Mouse (Mus musculus): ENCODE results near the gene Zfp981.
"Not testable (repeated sequence)": the region's sequence is repeated elsewhere in the genome, so short reads cannot be mapped to it uniquely, and the experiment has no call there.

Gene Zfp981

DNA sequence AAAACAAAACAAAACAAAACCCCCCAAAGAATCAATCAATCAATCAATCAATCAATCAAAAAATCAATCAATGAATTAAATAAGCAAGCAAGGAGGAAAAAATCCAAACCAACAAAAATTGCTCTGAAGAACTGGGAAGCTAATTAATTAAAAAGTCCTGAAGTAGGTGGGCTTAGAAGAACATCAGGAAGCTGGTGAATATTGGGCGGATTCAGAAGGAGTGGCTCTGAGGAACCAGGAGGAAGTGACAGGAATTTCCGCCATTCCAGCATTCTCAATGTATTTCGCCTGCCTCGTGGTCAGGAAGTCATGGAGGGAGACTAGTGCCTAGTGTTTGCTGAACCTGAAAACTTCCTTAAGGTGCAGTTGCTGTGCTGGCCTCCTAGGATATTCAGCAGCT is at the start of gene Zfp981:
Zfp981 (plus strand) TSS at position 301 of the 400 bp plus-strand sequence.
- not testable (repeated sequence) for DNase-seq

DNA sequence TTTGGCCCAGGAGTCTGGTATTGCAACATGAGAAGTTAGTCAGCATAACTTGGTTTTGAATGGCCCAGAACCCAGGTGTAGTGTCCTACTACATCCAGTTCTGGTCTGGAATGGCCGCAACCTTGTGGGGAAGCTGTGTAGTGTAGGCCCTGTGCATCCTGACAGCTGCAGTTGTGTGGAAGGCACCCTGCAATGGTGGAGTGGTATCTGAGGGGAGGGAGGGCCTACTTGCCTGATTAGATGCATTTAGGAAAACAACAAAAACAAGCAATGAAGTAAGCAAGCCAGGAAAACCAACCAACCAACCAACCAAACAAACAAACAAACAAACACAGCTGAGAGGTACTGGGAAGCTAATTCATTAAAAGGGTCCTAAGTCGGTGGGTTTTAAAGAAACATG is 49.3 kb upstream of the Zfp981 start:
- not testable (repeated sequence) for DNase-seq

DNA sequence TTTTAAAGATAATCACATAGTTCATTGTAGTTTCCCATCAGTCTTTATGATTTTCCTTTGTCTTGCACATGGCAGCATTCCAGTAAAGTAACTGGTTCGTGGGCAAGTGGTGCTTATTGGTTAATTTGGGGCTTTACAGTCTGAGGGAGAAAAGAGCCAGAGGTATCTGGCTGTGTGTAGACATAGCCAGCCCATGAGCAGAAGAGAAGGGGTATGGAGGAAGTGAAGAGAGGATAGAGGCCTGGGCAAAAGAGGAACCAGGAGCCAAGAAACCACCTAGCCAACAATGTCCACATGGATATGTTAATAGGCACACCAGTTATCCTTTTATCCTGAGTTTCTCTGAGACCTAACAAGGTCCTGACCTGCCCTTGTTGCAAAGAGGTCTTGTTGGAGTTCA is 47.7 kb upstream of the Zfp981 start:
- DNase-seq, result not testable (repeated sequence)

DNA sequence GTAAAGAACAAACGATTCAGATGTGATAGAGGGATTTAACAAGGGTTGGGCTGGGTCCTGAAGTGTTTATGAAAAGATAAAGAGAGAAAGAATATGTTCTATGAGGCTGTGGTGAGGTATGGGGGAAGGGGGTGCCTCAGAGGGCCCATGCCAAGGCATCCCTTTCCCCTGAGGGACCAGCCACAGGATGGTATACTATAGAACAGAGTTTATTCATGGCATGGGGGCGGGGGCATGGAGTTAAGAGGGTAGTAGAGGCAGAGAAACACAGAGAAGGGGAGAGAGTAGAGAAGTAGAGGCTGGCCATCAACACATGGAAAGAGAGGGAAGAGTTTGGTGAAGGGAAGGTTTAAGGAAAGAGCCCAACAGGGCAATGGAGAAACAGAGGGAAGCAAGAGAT is 46.9 kb upstream of the Zfp981 start:
- DNase-seq, result no peak

DNA sequence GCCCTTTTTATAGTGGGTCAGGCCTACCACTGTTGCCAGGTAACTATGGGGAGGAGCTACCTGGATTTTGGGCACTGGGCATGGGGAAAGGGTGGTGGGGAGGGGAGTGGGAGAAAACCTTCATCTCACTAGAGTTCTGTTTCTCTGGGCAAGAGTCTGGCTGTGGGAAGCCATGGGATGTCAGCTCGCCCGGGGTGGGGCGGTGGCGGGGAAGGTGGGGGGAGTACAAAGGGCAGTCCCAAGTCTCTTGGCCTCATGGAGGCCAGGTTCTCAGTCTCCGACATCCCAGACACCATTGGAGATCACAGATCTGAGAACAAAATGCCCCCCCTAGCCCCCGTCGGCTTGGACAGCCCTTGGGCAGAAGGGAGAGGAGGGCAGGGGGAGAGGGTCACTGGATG is 46.5 kb upstream of the Zfp981 start:
- no peak for DNase-seq

DNA sequence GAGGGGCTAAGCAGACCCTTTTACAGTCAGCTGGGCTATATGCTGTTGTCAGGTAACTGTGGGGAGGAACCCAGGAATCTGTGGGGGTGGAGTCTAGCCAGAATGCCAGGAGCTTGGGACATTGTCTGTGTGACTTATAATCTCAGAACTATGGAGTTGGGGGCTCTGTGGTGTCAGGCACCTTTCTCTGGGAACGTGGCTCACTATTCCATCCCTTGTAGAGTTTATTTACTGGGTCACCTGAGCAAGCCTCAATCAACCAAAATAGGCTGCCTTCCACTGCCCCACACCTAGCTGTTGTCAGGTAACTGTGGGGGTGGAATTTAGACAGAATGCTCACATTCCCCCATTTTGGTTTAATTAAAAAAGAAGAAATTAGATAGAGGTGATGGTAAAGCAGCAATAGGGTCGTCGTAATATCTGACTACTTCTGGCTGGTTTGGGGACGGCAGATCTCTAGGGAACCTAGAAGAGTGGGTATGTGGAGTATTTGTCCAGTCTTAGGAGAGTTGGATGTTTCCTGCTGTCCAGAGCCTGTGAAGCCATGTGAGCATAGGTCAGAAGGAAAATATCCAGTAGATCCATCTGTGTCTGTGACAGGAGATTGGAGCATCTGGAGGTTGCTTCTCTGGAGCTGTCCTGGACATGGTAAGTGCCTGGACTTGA is 45.6 kb upstream of the Zfp981 start:
- no peak for DNase-seq

DNA sequence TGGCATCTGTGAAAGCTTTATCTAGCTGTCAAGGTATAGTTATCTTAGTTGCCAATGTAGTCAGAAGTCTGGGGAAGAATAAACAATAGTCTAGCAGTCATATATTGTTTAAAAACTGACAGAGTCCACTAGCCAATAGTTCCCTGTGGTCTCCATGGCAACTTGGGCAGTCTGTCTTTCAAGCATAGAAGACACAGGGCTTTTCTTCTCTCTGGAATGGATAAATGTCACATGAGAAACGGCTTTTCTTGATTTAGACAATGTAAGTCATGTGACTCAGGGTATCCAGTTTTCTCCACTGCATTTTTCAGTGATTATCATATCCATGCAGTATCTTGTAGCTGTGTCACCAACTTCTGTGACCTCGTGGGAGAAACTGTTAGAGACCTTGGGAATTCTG is 44.7 kb upstream of the Zfp981 start:
- no peak for DNase-seq

DNA sequence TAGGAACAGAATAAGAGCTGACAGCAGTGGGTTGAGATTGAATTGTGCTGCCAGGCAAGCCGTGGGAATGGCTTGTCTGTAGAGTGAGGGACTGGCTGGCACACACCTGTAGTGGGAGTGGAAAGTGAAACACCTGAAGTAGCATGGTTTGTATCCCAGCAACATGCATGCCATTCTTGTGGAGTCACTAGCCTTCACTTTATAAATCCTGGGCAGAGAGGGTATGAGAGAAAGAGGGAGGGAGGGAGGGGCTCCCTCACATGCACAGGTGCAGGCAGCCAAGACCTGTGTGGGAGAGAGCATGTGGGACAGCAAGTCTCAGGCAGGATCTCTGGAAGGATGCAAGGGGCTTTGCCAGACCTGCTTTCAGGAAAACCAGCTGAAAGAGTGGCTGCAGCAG is 44.1 kb upstream of the Zfp981 start:
- DNase-seq, result no peak

DNA sequence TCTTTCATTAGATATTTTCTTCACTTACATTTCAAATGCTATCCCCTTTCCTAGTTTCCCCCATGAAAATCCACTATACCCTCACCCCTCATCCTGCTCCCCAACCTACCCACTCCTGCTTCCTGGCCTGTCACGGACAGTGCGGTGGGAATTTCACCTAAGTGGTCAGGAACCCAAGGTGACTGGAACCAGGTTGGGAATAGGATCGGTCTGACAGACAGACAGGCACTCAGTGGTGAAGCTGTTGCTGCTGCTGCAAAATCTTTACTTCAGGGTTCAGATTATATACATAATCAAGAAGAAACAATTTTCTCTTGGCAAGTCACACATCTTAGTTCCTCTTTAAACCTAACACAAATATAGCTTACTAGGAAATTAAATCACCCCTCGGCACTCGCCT is 42.0 kb upstream of the Zfp981 start:
- not testable (repeated sequence) for DNase-seq

DNA sequence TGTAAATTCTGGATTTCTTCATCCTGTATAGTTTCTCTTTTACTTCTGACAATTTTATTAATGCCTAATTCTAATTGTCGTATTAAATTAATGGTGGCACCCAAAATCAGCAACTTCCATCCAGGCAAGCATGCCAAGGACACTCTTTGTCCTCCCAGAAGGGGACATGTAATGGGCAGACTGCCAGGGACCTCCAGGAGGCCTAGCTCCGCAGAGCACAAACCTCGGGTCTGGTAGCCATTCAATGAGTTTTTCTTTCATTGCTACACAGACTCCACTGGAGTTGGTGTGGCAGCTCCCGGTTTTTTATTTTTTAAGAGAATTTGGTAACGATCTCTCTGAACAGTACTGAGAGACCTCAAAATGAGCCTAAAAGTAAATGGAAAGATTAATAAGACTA is 41.1 kb upstream of the Zfp981 start:
- DNase-seq, result not testable (repeated sequence)

DNA sequence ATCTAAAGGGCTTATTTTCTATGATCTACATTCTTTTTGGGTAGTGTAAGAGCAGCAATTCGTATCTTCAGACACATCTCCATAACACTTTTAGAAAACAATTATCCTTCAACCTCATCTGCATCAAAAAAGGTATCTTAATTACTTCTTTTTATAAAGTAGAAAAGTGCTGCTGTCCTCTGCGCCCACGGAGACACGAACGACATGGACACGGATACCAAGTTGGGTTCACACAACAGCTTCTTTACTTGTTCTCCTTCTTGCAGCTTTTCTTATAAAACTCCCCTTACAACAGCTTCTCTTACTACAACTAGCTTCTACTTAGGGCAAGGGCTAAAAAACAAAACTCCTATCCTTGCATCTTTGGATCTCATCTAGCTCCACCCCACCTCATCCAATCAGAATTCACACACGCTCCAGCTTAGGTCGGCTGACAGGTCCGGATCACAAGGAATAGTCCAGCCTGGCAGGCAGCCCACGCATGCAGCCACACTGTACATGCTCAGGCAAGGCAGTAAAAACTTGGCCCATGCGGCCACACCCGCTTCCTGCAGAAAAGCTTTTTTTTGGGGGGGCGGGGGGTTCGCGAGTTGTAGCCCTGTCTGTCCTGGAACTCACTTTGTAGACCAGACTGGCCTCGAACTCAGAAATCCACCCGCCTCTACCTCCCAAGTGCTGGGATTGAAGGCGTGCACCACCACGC is 38.0 kb upstream of the Zfp981 start:
- not testable (repeated sequence) for DNase-seq

DNA sequence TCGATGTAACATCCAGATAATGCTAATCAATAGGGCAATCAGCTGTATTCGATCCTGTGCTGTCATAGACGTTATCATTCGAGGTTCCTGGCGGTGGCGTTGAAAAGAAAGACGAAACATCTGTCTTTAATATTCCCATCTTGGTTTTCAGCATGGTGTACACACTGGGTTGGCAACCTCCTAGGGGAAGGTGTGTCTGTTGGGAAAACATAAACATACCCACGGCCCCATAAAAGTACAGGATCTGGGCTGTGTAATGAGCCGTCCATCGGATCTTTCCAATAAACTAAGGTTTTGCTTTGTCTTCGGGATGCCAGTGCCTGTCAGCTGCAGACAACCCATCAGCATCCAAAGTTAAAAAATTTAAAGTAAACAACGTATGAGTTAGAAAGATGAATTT is 31.8 kb upstream of the Zfp981 start:
- DNase-seq, result not testable (repeated sequence)

DNA sequence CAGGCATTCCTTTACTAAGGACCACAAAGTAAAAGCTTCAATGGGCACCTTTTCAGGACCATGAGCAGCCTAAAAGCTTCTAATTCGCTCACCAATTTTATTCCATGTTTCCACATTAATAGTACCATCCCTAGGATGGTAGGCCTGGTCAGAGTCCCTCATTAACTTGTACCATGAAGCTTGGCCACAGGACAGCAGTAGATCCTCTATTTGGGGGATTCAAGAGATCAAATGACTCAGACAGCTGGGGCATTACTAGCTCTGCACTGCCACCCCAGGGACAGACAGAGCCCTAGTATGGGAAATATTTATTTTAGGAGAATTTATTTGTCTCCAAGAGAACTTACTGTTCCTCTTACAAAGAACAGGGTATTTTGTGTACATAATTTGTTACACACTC is 27.6 kb upstream of the Zfp981 start:
- not testable (repeated sequence) for DNase-seq

DNA sequence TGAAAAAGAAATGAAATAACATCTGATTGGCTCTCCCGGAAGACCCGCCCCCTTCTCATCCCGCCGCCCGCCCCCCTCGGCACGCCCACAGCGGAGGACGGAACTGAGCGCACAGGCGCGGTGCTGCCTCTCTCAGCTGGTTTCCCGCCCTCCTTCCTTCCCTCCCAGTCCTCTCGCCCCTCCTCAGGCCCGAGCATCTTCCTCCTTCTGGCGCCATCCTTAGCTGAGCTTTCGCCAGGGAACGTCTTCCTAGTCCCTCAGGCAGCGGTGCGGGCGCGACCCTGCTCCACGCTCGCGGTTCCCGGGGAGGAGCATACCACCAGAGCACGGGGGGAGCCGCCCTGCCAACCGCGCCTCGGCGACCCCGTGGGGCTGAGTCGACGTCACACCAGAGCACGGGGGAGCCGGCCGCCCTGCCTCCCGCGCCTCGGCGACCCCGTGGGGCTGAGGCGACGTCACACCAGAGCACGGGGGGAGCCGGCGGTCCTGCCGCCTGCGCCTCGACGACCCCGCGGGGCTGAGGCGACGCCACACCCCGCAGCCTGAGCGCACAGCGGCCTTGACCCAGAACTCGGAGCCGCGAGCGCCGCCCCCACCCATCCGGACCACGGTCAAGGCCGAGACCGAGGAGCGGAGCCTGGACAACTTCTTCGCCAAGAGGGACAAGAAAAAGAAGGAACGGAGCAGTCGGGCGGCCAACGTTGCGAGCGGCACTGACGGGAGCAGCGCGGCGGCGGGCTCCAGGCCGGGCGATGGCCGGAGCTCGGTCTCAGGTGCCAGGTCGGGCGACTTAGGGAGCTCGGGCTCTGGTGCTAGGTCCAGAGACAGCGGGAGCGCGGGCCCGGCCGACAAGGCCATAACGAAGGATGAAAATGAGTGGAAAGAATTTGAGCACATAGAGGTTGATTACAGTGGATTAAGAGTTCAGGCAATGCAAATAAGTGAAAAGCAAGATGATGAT is 26.8 kb upstream of the Zfp981 start:
- DNase-seq, result not testable (repeated sequence)

DNA sequence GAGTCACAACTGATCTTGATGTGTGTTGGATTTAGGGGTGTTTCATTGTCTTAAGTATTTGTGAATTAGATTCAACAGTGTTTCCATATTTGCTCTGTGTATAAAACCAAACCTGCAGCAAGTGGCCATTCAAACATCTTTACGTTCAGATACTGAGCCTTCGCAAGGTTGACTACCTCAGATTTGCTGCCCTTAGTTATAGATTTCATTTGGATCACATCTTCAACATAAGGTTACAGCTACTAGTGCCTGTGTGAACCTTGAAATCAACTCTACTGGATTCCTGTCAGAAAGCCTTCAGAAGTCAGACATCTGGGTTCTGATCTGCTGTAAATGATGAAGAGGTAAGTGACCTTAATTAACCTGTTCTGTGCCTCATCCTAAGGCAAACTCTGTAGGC is 25.6 kb upstream of the Zfp981 start:
- DNase-seq, result not testable (repeated sequence)

DNA sequence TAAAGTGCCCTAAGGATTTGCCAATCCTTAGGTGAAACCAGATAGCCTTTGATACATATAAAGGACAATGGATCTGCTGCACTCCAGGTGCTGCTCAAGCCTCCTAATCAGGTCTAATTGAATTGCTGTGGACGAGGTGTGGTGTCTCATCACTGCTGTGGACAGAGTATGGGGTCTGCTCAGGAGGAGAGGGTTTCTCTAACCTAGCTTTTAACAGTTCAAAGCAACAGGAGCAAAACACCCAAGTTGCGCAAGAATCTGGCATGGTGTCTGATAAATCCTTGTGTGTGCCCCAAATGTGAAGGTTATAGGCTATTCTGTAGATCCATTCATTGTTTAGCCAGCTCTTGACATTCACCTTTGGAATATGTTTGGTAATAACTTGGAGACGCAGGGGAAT is 24.9 kb upstream of the Zfp981 start:
- not testable (repeated sequence) for DNase-seq

DNA sequence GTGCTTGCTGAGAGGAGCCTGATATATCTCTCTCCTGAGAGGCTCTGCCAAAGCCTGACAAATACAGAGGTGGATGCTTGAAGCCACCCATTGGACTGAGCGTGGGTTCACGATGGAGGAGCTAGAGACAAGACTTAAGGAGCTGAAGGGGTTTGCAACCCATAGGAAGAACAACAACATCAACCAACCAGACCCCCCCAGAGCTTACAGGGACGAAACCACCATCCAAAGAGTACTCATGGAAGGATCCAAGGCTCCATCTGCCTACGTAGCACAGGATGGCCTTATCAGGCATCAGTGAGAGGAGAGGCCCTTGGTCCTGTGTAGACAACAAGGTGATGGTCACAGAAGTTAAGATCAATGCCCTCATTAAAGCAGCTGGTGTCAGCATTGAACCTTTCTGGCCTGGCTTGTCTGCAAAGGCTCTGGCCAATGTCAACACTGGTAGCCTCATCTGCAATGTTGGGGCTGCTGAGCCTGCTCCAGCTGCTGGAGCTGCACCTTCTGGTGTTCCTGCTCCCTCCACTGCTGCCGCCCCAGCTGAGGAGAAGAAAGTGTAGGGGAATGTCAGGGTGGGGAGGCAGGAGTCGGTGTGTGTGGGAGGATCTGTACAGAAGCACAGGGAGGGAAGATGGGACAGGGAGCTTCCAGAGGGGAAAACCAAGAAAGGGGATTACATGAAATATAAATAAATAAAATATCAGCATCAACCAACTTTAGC is 21.3 kb upstream of the Zfp981 start:
- DNase-seq, result not testable (repeated sequence)

DNA sequence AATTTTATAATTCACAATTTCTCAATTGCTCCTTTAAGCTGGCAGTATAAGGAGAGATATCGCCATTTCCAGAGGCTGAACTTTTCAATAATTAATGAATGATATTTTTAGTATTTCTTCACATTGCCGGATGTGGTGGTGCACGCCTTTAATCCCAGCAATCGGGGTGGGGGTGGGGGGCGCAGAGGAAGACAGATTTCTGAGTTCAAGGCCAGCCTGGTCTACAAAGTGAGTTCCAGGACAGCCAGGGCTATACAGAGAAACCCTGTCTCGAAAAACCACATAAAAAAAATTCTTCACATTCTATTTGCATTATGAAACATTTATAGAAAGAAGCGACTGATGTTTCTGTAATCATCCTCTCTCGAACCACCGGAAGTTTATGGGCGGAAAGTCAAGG is 19.3 kb upstream of the Zfp981 start:
- not testable (repeated sequence) for DNase-seq

DNA sequence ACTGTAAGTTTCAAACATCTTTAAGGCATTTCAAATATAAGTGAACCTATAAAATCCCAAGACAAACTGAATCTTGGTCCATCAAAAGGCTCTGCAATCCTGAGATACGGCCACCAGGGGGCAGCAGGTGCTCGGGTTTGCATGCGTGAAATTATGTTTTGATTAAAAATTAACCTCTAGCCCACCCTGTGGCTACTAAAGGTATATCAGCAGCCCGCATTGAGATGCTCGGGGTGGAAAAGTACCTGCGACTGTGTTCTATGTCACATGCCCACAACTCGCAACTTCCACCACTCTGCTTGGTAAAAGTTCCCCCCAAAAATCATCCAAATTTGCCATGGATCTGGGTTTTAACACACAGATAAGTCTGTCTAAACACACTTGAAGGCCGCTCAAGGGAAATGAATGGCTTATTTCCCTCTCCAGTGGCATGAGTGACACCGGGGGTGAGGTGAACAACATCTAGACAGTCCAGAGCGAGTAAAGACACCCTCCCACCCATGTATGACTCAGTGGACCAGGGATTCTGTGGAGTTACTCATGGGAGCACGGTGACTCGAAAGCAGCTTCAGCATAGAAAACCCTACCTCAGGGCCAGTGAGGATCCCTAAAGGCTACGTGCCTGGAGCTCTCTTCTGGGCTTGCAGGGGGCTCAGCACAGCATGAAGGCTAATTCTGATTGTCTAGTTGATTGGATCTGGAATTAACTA is 18.1 kb upstream of the Zfp981 start:
- DNase-seq, result not testable (repeated sequence)

DNA sequence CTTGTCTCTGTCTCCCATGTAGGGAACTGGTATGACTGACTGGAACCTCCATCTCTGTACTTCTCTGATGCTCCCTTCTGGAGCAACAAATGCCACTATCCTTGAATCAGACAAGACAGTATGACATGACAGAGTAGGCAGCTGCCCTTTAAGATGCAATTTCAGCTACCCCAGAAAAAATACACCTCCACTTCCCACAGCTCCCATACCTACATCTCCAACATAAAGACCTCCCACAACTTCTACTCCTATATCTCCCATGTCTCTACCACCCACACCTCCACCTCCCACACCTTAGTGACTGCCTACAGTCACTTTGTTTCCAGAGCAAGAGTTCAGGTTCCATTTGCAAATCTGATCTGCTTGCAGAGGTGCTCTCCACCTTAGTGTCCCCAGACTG is 17.2 kb upstream of the Zfp981 start:
- DNase-seq, result not testable (repeated sequence)

DNA sequence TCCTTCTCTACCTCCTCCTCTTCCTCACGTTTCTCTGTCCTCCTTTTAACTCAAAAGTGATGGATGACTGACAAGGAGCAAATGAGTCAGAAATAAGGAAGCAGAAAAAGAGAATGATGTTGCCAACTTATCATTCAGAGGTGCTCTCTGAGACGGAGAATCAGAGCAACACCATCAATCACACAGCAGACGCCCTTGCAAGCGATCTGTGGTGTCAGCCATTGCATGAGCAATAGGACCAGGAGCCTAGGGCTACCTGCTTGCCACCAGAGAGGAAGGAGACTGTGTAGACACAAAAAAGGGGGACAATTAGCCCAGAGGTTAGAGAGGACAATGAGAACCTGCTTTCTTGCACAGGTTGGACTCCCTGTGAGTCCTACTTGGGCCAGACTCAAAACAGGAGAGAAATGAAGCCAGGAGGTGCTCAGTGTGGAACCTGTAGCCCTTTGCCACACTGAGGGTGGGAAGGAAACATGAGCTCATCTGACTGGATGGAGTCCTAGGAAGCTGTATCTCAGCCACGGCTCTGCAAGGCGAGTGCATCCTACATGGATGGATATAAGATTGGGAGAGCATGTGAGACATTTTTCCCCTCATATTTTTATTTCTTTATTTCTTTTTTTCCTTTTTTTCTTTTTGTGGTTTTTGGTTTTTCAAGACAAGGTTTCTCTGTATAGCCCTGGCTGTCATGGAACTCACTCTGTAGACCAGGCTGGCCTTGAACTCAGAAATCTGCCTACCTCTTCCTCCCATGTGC is 16.5 kb upstream of the Zfp981 start:
- not testable (repeated sequence) for DNase-seq

All from lung, postnatal 14 days (tissue).